Mouse (Mus musculus) kidney, adult 2 months (tissue): ENCODE data around the gene Frmd4b. TPM values are rescaled to one million over a fixed set of nuclear protein-coding genes. Genes with fewer than 3 reads are reported as not detected.
A peak's percentile ranks its signal among the peaks of the same experiment; 100 is the strongest.

Source experiments
- DNase-seq: peaks from one replicate; pipeline ENCODE4 v3.0.0; 2021
- H3K27ac ChIP-seq: fragments of 200-500 bp; 2 replicates; pipeline ENCODE4 v1.5.1; 2012; ENCODE audit warnings: low read depth, low read length, control low read depth, inconsistent platforms; ENCODE audit not compliant: insufficient read depth
- H3K27me3 ChIP-seq: fragments of 200-500 bp; replicated peaks from 2 replicates; pipeline ENCODE4 v1.6.1; 2012; ENCODE audit warnings: mild to moderate bottlenecking, moderate library complexity, low read length, inconsistent platforms; ENCODE audit not compliant: control insufficient read depth, insufficient read depth
- H3K36me3 ChIP-seq: fragments of 200-500 bp; 2 replicates; pipeline ENCODE4 v1.6.1; 2012; ENCODE audit warnings: mild to moderate bottlenecking, moderate library complexity, low read length, inconsistent platforms; ENCODE audit not compliant: control insufficient read depth, insufficient read depth
- H3K4me1 ChIP-seq: fragments of 200-500 bp; 2 replicates; pipeline ENCODE4 v1.6.1; 2011; ENCODE audit warnings: low read length; ENCODE audit not compliant: control insufficient read depth, insufficient read depth
- H3K4me3 ChIP-seq: fragments of 200-500 bp; 2 replicates; pipeline ENCODE4 v1.5.1; 2011; ENCODE audit warnings: mild to moderate bottlenecking, low read depth, low read length, control low read depth; ENCODE audit not compliant: insufficient read depth
- CTCF ChIP-seq: fragments of 200-500 bp; conservative IDR thresholded peaks from 2 replicates; pipeline ENCODE4 v1.5.1; 2011; ENCODE audit warnings: low read depth, mild to moderate bottlenecking, control low read depth, low read length, moderate library complexity, mixed read lengths; ENCODE audit not compliant: insufficient read depth, insufficient read length
- POLR2A ChIP-seq: fragments of 200-500 bp; IDR thresholded peaks from one replicate; pipeline ENCODE4 v1.6.1; 2011; ENCODE audit warnings: low read depth, low read length, control low read depth
- WGBS: fragments of 180-500 bp; shearing (Covaris S2); methylation state at CpG from one replicate; pipeline ENCODE4 v1.1.7; 2018; 5-methylcytosine and 5-hydroxymethylcytosine counted together
- polyA plus RNA-seq: library from polyadenylated mRNA; depleted of rRNA; stranded (reverse); fragments of >200 nt; gene quantifications from 2 replicates; pipeline ENCODE4 v1.2.3, GENCODE M21; 2012

The Frmd4b gene
- polyA plus RNA-seq, 1 experiment: 18.2 TPM

- Histone ChIP-seq H3K4me3 (peak overlapping the region; percentile 10), H3K27me3 (no peaks in the 10 kb centered on the region), H3K4me1 (peaks cover 38% of the 10 kb centered on the region), H3K27ac (peak overlapping the region; percentile 20), H3K36me3 (no peaks in the 10 kb centered on the region)
- DNase-seq: no peak
- WGBS: 26% methylated on average over 9 of the region's 9 CpGs
- TF ChIP-seq POLR2A (no peak), CTCF (no peak)
Observed at GRCm38 (mm10) chr6:97458358-97458757, 159.0 kb downstream of the Frmd4b start.

- no peak overlapping the region for H3K4me3 ChIP-seq
- 14% methylated on average over 3 of the region's 3 CpGs for WGBS
- peaks cover 34% of the 10 kb centered on the region for H3K4me1 ChIP-seq
- no peaks in the 10 kb centered on the region for H3K36me3 ChIP-seq
- H3K27ac ChIP-seq: peak overlapping the region; percentile 20
- TF ChIP-seq POLR2A (no peak), CTCF (no peak)
- peak; percentile 72 for DNase-seq
- no peaks in the 10 kb centered on the region for H3K27me3 ChIP-seq
Observed at GRCm38 (mm10) chr6:97457954-97458353, 159.4 kb downstream of the Frmd4b start.

GRCm38 (mm10) chr6:97457210-97457609 is 160.1 kb downstream of the Frmd4b start:
- DNase-seq: peak; percentile 64
- H3K27ac ChIP-seq: peak overlapping the region; percentile 20
- WGBS: 28% methylated on average over 2 of the region's 2 CpGs

DNA sequence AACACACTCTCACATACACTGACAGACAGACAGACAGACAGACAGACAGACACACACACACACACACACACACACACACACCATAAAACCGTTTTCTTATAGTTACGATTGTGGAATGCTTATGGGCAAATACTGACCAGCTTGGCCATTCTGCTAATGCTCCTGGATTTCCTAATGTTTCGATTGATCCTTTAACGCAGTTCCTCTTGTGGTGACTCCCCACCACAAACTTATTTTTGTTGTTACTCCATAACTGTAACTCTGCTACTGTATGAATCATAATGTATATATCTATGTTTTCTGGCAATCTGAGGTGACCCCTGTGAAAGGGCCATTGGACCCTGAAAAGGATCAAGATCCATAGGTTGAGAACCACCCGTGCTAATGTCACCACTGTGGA is 165.1 kb downstream of the Frmd4b start:
- Histone ChIP-seq H3K27ac (no peak overlapping the region), H3K27me3 (no peaks in the 10 kb centered on the region), H3K4me1 (peaks cover 17% of the 10 kb centered on the region; the same call in 1 of the 2 replicates), H3K36me3 (no peaks in the 10 kb centered on the region), H3K4me3 (no peak overlapping the region)
- WGBS: 83% methylated on average over 5 of the region's 5 CpGs
- TF ChIP-seq POLR2A (no peak), CTCF (no peak)
- DNase-seq: no peak

More at GRCm38 (mm10) chr6:97457210-97457609, 160.1 kb downstream of the Frmd4b start:
- no peaks in the 10 kb centered on the region for H3K36me3 ChIP-seq
- H3K4me1 ChIP-seq: peaks cover 28% of the 10 kb centered on the region
- no peaks in the 10 kb centered on the region for H3K27me3 ChIP-seq
- TF ChIP-seq CTCF (no peak), POLR2A (no peak)
- no peak overlapping the region for H3K4me3 ChIP-seq

- 36% methylated on average over 2 of the region's 2 CpGs for WGBS
- peak; percentile 80 for DNase-seq
- no peaks in the 10 kb centered on the region for H3K36me3 ChIP-seq
- H3K4me1 ChIP-seq: peaks cover 20% of the 10 kb centered on the region
- peak overlapping the region; percentile 86 for H3K27ac ChIP-seq
- no peak overlapping the region for H3K4me3 ChIP-seq
- H3K27me3 ChIP-seq: no peaks in the 10 kb centered on the region
- no peak for TF ChIP-seq CTCF
- no peak for TF ChIP-seq POLR2A
Observed at GRCm38 (mm10) chr6:97449806-97450205, 167.5 kb downstream of the Frmd4b start.

DNA sequence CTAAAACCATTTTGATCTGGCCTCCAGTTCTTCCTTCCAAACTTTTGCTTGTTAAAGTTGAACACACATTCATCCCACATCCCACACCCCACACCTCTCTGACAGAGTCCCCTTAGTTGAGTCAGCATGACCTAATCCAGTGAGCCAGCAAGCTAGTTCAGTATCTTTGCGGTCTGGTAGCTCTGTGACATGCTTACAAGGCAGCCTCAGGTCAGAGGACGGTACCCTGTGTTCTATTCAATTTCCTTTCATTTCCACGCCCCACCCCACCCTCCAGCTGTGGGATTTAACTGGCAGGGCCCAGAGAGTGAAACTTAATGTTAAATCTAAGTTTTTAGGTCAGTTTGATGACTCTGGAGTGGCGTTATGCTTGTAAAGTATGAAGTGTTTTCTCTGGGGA is 170.3 kb downstream of the Frmd4b start:
- Histone ChIP-seq H3K27ac (peak overlapping the region; percentile 90), H3K36me3 (no peaks in the 10 kb centered on the region), H3K4me1 (peaks cover 32% of the 10 kb centered on the region), H3K4me3 (no peak overlapping the region), H3K27me3 (no peaks in the 10 kb centered on the region)
- peak; percentile 96 for DNase-seq
- TF ChIP-seq POLR2A (no peak), CTCF (no peak)
- WGBS: 19% methylated on average over 4 of the region's 4 CpGs

- Histone ChIP-seq H3K27ac (no peak overlapping the region), H3K27me3 (no peaks in the 10 kb centered on the region), H3K4me1 (peaks cover 34% of the 10 kb centered on the region), H3K4me3 (no peak overlapping the region), H3K36me3 (no peaks in the 10 kb centered on the region)
- 73% methylated on average over 5 of the region's 5 CpGs for WGBS
- no peak for TF ChIP-seq CTCF
- no peak for TF ChIP-seq POLR2A
- no peak for DNase-seq
Observed at GRCm38 (mm10) chr6:97444145-97444544, 173.2 kb downstream of the Frmd4b start.

GRCm38 (mm10) chr6:97443522-97443921 is 173.8 kb downstream of the Frmd4b start:
- Histone ChIP-seq H3K27me3 (no peaks in the 10 kb centered on the region), H3K4me1 (peaks cover 39% of the 10 kb centered on the region), H3K36me3 (no peaks in the 10 kb centered on the region), H3K27ac (0 out of 2 replicates have a peak overlapping the region, but pooled peaks have one; percentile 6), H3K4me3 (no peak overlapping the region)
- 56% methylated on average over 4 of the region's 4 CpGs for WGBS
- TF ChIP-seq CTCF: no peak
- no peak for TF ChIP-seq POLR2A
- peak; percentile 41 for DNase-seq
